Mouse (Mus musculus) mature B cell (primary cell): Measurements from ENCODE around the gene Hrasls.

Experiments used
- in situ Hi-C: fragments of 300-500 bp; cut with MboI; formaldehyde crosslinking; loops from 2 replicates; pipeline ENCODE4 v1.14.3; 2019

The Hrasls gene

DNA sequence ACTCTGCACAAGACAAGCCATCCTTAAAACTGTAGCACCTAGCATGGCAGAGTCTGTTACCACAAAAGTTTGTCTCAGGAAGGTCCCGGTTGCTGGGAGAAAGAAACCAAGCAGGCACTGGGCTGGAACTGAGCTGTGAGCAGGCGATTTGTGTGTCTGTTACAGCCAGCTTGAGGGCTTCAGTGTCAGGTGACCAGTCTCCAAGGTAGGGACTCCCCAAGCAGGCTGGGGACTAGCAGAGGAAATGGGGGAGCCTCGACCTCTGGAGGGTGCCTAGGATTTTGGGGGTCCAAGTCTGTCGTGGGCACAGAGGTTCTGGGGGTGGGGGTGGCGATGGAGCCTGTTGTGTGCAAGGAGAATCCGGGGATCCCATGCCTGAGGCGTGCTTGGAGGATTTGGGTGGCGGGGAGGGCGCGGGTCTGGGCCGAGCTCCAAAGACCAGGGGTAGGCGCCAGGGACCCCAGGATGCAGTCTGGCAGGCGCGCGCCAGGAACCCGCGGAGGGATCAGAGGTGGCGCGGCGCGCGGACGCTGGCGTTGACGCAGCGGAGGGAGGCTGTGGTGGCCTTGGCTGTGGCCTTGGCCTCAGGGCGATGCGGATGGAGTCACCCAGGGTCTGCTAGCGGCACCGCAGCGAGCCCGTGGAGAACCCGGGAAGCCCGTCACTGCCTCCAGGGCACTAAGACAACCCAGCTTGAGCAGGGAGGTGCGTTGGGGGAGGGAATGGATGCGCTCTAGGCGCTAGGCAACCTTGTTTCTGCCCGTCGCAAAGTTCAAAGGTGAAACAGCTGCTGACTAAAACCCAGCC, at the start of gene Hrasls:
Hrasls (plus strand) TSS at position 91 of the 807 bp plus-strand sequence.
- in situ Hi-C loops: no loop called here

- in situ Hi-C loops: no loop called here
Measured at GRCm38 (mm10) chr16:29162271-29162670, 47.2 kb upstream of the Hrasls start.

- in situ Hi-C loops: no loop called here
Measured at GRCm38 (mm10) chr16:29167051-29167450, 42.4 kb upstream of the Hrasls start.

GRCm38 (mm10) chr16:29171741-29172140, 37.8 kb upstream of the Hrasls start:
- in situ Hi-C loops: no loop called here

DNA sequence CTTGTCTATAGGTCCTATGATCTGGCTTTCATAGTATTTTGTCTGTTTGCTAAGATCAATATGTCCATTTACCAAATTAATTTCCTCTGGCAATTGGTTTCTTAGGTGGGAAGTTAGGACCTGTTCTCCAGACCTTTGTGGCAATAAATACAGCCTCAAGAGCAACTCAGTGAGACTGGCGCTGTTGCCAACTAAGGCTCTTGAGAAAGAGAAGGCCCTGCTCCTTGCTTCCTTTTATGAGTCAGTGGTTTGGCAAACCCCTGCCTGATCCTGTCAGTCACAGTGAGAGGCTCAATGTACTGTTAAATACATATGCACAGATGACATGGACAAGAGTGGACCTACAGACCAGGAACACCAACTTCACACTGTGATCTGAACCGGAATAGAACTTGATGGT, 36.3 kb upstream of the Hrasls start:
- in situ Hi-C loops: no loop called here

DNA sequence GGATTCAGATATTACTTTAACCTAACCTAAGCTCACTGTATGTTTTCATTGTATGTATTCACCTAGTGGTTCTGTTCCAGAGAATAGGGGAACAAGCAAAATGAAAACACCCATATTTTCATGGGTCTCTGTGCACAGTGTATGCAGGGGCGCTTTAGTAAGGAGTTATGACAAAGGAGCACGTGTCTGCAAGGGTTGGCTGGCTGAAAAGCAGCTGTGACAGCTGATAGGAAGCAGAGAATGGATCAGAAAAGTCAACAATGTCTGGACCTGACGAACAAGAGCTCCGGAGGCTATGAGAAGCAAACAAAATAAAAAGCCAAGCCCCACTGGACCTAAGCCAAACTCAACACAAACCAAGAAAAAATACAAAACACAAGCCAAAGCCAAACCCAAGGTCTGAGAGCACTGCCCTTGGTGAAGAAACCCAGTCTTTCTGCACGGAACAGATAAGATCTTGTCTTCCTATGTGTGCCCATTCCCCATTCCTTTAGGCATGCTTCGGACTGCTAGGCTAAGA, 34.6 kb upstream of the Hrasls start:
- in situ Hi-C loops: no loop called here

GRCm38 (mm10) chr16:29192911-29193310, 16.6 kb upstream of the Hrasls start:
- in situ Hi-C loops: no loop called here

DNA sequence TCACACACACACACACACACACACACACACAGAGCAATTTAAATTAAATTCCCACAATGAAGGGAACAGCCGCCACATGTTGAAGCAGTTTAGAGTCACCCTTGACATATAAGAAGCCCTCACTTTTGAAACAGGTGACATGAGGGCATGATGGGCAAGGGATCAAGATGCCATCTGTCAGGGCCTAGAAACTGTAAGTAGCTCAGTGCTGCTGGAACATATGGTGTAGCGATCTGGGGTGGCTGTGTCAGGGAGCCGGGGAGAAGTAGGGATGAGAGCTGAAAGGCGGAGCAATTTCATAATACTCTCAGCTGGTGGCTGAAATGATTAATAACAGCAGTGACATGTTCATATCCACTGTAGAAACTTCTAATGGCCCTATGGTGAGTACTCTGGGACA, 15.5 kb upstream of the Hrasls start:
- in situ Hi-C loops: no loop called here

GRCm38 (mm10) chr16:29195156-29195555, 14.3 kb upstream of the Hrasls start:
- in situ Hi-C loops: no loop called here

DNA sequence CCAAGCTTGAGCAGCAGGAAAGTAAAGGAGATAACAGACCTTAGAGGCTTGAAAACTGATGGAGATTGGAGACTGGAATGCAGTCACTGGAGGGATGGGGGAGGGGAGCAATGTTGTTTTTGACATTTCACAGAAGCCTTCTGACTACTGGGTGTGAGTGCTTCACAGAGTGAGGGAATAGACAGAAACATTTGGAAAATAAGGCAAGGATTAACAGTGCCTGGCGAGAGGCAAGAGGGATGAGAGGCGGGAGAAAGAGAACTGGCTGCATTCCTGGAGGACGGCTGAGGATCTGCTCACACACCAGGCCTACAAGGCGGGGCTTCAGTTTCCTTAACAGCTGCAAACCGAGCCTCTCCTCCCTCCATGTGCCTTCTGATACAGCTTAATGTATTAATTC, 11.0 kb upstream of the Hrasls start:
- in situ Hi-C loops: no loop called here

GRCm38 (mm10) chr16:29201146-29201545, 8.3 kb upstream of the Hrasls start:
- in situ Hi-C loops: no loop called here

GRCm38 (mm10) chr16:29204875-29205274, 4.6 kb upstream of the Hrasls start:
- in situ Hi-C loops: no loop called here

DNA sequence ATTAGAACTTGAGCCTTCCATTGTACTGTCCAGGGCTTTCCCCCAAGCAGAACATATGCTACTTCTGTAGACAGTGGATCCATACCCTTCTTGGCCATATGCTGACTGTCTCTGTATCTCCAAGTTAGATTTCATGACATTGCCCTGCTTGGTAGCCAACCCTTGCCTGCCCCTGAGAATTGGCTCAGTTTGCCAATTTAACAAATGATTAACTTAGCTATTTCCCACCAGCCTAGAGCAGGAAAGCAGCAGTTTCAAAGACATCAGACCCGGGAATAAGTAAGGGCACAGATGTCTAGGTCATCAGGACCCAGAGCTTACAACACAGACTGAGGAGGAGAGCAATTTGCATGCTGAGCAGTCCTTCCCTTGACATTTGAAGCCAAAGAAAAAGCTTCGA, 3.9 kb upstream of the Hrasls start:
- in situ Hi-C loops: no loop called here

DNA sequence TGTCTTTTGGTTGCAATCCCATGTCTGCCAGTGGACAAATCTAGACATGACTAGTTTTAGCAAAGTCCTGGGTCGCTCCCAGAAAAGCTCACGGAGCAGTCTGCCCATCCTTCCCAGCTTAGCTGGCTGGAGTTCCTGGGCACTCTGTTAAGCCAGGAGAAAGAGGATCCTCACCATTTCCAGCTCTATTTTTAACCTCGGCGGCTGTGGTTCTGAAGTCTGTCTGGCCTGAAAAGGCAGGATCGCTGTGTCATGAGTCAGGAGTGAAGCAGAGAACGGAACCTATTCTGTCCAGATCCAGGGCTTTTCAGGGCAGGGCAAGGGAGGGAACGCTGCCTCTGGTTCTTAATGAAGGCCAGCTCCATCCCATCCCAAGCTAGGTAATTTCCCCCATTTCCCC, 654 bp upstream of the Hrasls start:
- in situ Hi-C loops: no loop called here

DNA sequence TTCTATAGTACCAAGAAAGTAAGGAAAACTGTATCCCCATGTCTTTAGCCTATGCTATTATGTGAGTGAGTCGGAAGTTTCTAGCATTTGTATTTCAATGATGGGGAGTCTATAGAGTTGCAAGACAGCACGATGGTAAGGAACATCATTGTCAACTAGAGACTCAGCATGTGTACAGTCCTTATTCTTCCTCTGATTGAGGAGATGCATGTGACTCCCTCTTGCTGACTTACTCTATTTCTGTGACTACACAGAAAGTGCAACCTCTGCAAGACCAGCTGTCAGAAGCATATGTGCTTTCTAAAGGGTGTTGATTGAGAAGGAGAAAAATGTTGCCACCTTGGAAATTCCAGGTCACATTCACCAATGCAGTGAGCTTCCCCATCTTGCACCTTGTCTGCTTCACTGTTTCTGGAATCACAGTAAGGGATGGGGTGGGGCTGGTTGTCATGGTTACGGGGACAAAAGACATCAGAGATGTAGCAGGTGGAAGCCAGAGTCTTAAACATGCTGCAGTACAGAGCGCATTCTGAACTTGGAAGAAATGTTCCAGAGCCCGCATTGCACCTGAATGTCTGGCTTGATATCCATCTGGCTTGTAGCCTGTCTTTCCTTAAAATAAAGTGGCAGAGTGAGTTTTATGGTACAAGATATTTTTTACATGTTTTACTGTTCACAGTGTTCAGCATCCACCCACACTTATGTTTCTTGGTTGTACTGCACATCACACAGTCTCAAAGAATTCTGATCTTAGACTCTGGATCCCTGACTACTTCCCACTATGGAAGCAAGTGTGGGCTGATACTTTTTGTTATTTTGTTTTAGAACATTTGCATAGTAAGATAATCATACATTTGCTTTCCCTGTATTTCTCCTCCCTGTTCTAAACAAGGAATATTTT, 7.2 kb downstream of the Hrasls start:
- in situ Hi-C loops: no loop called here

DNA sequence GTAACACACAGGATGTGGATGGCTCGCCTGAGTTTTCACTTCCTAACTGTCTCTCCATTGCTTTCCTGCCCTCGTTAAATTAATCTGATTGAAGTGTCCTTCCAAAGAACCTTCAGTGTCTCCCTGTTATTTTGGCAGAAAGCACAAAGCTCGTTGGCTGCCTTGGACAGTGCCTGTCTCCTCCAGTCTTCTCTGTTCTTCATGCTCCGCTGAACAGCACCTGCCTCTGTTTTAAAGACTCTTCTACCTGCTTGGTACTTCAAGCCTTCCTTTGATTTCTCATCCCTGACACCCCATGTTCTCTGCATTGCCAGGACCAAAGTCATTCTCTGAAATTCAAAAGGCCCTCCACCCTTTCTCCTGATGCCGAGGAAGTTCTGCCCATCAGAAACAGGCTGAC, 26.5 kb downstream of the Hrasls start:
- in situ Hi-C loops: no loop called here

GRCm38 (mm10) chr16:29254325-29254724, 44.8 kb downstream of the Hrasls start:
- in situ Hi-C loops: no loop called here
